Mouse (Mus musculus) hindbrain, embryonic 10.5 days (tissue): ENCODE measurements around the gene Ltk. TPM values are rescaled to one million over a fixed set of nuclear protein-coding genes. Genes with fewer than 3 reads are reported as not detected.

Experiments used
- DNase-seq: peaks from one replicate; pipeline ENCODE4 v3.0.0-alpha.2; 2017; ENCODE audit warnings: low spot score
- H3K27ac ChIP-seq: fragments of 300-500 bp; sonication (generic); 2 replicates; pipeline ENCODE4 v1.5.1; 2016; ENCODE audit warnings: mild to moderate bottlenecking, moderate library complexity
- H3K27me3 ChIP-seq: fragments of 300-500 bp; sonication (generic); 2 replicates; pipeline ENCODE4 v1.6.1; 2016; ENCODE audit warnings: mild to moderate bottlenecking; ENCODE audit not compliant: poor library complexity, insufficient read depth, severe bottlenecking
- H3K36me3 ChIP-seq: fragments of 300-500 bp; sonication (generic); 2 replicates; pipeline ENCODE4 v1.6.1; 2016; ENCODE audit warnings: mild to moderate bottlenecking, moderate library complexity
- H3K4me1 ChIP-seq: fragments of 300-500 bp; sonication (generic); replicated peaks from 2 replicates; pipeline ENCODE4 v1.6.1; 2016; ENCODE audit warnings: mild to moderate bottlenecking
- H3K4me3 ChIP-seq: fragments of 300-500 bp; sonication (generic); 2 replicates; pipeline ENCODE4 v1.5.1; 2016; ENCODE audit warnings: mild to moderate bottlenecking, moderate library complexity
- H3K9me3 ChIP-seq: fragments of 300-500 bp; sonication (generic); 2 replicates; pipeline ENCODE4 v1.6.1; 2016; ENCODE audit warnings: mild to moderate bottlenecking, moderate library complexity
- WGBS: fragments of 180-500 bp; shearing (Covaris S2); methylation state at CpG from one replicate; pipeline ENCODE4 v1.1.7; 2016; 5-methylcytosine and 5-hydroxymethylcytosine counted together
- polyA plus RNA-seq: library from polyadenylated mRNA; unstranded; fragments of >200 nt; fragmentation: Nextera tagmentation; extraction: Ambion mirVana; gene quantifications from 2 replicates; pipeline ENCODE4 v1.2.1, GENCODE M21; 2016

Gene Ltk
- not detected in 2 replicates for polyA plus RNA-seq

- H3K4me1 ChIP-seq: peaks cover 18% of the 10 kb centered on the region
- DNase-seq: no peak
- no peaks in the 10 kb centered on the region for H3K9me3 ChIP-seq
- peaks cover 22% of the 10 kb centered on the region for H3K36me3 ChIP-seq
- peak within 1 kb of the TSS; percentile 65; the same call in 1 of the 2 replicates for H3K4me3 ChIP-seq
- WGBS: 15% methylated on average over 9 of the region's 9 CpGs
- H3K27ac ChIP-seq: no peak within 1 kb of the TSS
- peaks cover 76% of the 10 kb centered on the region for H3K27me3 ChIP-seq
These were observed at the start of gene Ltk for GRCm38 (mm10) chr2:119760251-119760650. Gene Ltk (minus strand): TSS chr2:119760431.

GRCm38 (mm10) chr2:119808881-119809280 is 48.6 kb upstream of the Ltk start:
- Histone ChIP-seq H3K4me3 (no peak overlapping the region), H3K4me1 (peaks cover 49% of the 10 kb centered on the region), H3K27ac (0 out of 2 replicates have a peak overlapping the region, but pooled peaks have one; percentile 45), H3K9me3 (no peaks in the 10 kb centered on the region), H3K27me3 (peaks cover 17% of the 10 kb centered on the region), H3K36me3 (peaks cover 94% of the 10 kb centered on the region)
- 32% methylated on average over 4 of the region's 4 CpGs for WGBS
- DNase-seq: no peak

- Histone ChIP-seq H3K4me1 (peaks cover 53% of the 10 kb centered on the region), H3K36me3 (peaks cover 90% of the 10 kb centered on the region), H3K27ac (0 out of 2 replicates have a peak overlapping the region, but pooled peaks have one; percentile 45), H3K4me3 (no peak overlapping the region), H3K27me3 (peaks cover 21% of the 10 kb centered on the region), H3K9me3 (no peaks in the 10 kb centered on the region)
- DNase-seq: no peak
- WGBS: 26% methylated on average over 4 of the region's 4 CpGs
These were observed 48.2 kb upstream of the Ltk start for GRCm38 (mm10) chr2:119808438-119808837.

GRCm38 (mm10) chr2:119805536-119805935 is 45.3 kb upstream of the Ltk start:
- Histone ChIP-seq H3K36me3 (peaks cover 61% of the 10 kb centered on the region), H3K4me1 (peaks cover 81% of the 10 kb centered on the region), H3K4me3 (no peak overlapping the region), H3K9me3 (no peaks in the 10 kb centered on the region), H3K27me3 (peaks cover 41% of the 10 kb centered on the region), H3K27ac (peak overlapping the region; percentile 81; the same call in 1 of the 2 replicates)
- no peak for DNase-seq
- WGBS: 40% methylated on average over 8 of the region's 8 CpGs

- peaks cover 54% of the 10 kb centered on the region for H3K36me3 ChIP-seq
- peaks cover 88% of the 10 kb centered on the region for H3K4me1 ChIP-seq
- H3K27me3 ChIP-seq: peaks cover 41% of the 10 kb centered on the region
- no peak for DNase-seq
- H3K4me3 ChIP-seq: no peak overlapping the region
- no peaks in the 10 kb centered on the region for H3K9me3 ChIP-seq
- H3K27ac ChIP-seq: peak overlapping the region; percentile 81
- 26% methylated on average over 9 of the region's 9 CpGs for WGBS
These were observed 44.5 kb upstream of the Ltk start for GRCm38 (mm10) chr2:119804776-119805175.

- no peak for DNase-seq
- Histone ChIP-seq H3K4me1 (peaks cover 89% of the 10 kb centered on the region), H3K27me3 (peaks cover 41% of the 10 kb centered on the region), H3K36me3 (peaks cover 48% of the 10 kb centered on the region), H3K4me3 (no peak overlapping the region), H3K27ac (peak overlapping the region; percentile 81), H3K9me3 (no peaks in the 10 kb centered on the region)
- WGBS: 29% methylated on average over 5 of the region's 5 CpGs
These were observed 44.0 kb upstream of the Ltk start for GRCm38 (mm10) chr2:119804275-119804628.

- WGBS: 15% methylated on average over 6 of the region's 6 CpGs
- no peak for DNase-seq
- H3K27me3 ChIP-seq: peaks cover 46% of the 10 kb centered on the region
- H3K4me3 ChIP-seq: peak overlapping the region; percentile 33; the same call in 1 of the 2 replicates
- H3K9me3 ChIP-seq: no peaks in the 10 kb centered on the region
- H3K4me1 ChIP-seq: peaks cover 89% of the 10 kb centered on the region
- H3K27ac ChIP-seq: peak overlapping the region; percentile 81
- peaks cover 43% of the 10 kb centered on the region for H3K36me3 ChIP-seq
These were observed 43.5 kb upstream of the Ltk start for GRCm38 (mm10) chr2:119803618-119804274.

- peak overlapping the region; percentile 81 for H3K27ac ChIP-seq
- H3K4me1 ChIP-seq: peaks cover 87% of the 10 kb centered on the region
- WGBS: 26% methylated on average over 10 of the region's 10 CpGs
- peak overlapping the region; percentile 33 for H3K4me3 ChIP-seq
- H3K9me3 ChIP-seq: no peaks in the 10 kb centered on the region
- peak; percentile 72 for DNase-seq
- H3K36me3 ChIP-seq: peaks cover 36% of the 10 kb centered on the region
- H3K27me3 ChIP-seq: peaks cover 54% of the 10 kb centered on the region
These were observed 42.8 kb upstream of the Ltk start for GRCm38 (mm10) chr2:119802767-119803617.

GRCm38 (mm10) chr2:119800876-119801846 is 40.9 kb upstream of the Ltk start:
- peak overlapping the region; percentile 87 for H3K4me3 ChIP-seq
- no peaks in the 10 kb centered on the region for H3K9me3 ChIP-seq
- peak overlapping the region; percentile 20; the same call in 1 of the 2 replicates for H3K27ac ChIP-seq
- no peak for DNase-seq
- H3K4me1 ChIP-seq: peaks cover 73% of the 10 kb centered on the region
- peaks cover 19% of the 10 kb centered on the region for H3K36me3 ChIP-seq
- 47% methylated on average over 15 of the region's 15 CpGs for WGBS
- peaks cover 72% of the 10 kb centered on the region for H3K27me3 ChIP-seq

- DNase-seq: peak; percentile 66
- Histone ChIP-seq H3K27me3 (peaks cover 68% of the 10 kb centered on the region), H3K4me1 (peaks cover 65% of the 10 kb centered on the region), H3K36me3 (peaks cover 10% of the 10 kb centered on the region; the same call in 1 of the 2 replicates), H3K27ac (peak overlapping the region; percentile 94), H3K9me3 (no peaks in the 10 kb centered on the region), H3K4me3 (peak overlapping the region; percentile 87)
- WGBS: 1% methylated on average over 27 of the region's 27 CpGs
These were observed 39.8 kb upstream of the Ltk start for GRCm38 (mm10) chr2:119799961-119800550.

GRCm38 (mm10) chr2:119799181-119799960 is 39.1 kb upstream of the Ltk start:
- 1% methylated on average over 80 of the region's 89 CpGs for WGBS
- Histone ChIP-seq H3K27ac (peak overlapping the region; percentile 94), H3K27me3 (peaks cover 62% of the 10 kb centered on the region), H3K4me3 (peak overlapping the region; percentile 87), H3K4me1 (peaks cover 58% of the 10 kb centered on the region), H3K36me3 (peaks cover 5% of the 10 kb centered on the region; the same call in 1 of the 2 replicates), H3K9me3 (no peaks in the 10 kb centered on the region)
- peak; percentile 69 for DNase-seq
